Mouse (Mus musculus): ENCODE results near the gene Paxx. TPM values are rescaled to one million over a fixed set of nuclear protein-coding genes. Genes with fewer than 3 reads are reported as not detected.

Gene Paxx
- polyA plus RNA-seq, 2 experiments = 7.3 to 7.9 TPM

GRCm38 (mm10) chr2:25472550-25472949, 11.7 kb upstream of the Paxx start:
- H3K4me1 ChIP-seq (replicated peaks; ENCODE audit: control insufficient read depth in 2 of 2, insufficient read depth in 2 of 2, low read length in 1 of 2) = no peaks in the 10 kb centered on the region
- H3K27ac ChIP-seq = no peak overlapping the region
- H3K4me2 ChIP-seq (ENCODE audit: low read depth) = no peak overlapping the region
- 41% methylated on average over 2 of the region's 2 CpGs for WGBS (ENCODE audit: insufficient replicate concordance)
- ATAC-seq (ENCODE audit: insufficient read depth) (no peak), DNase-seq (ENCODE audit: low read depth in 3 of 3, low spot score in 3 of 3) (no peak)
- no peak overlapping the region for H3K4me3 ChIP-seq (ENCODE audit: insufficient read depth in 1 of 2, low read depth in 2 of 2, low read length in 2 of 2)
- no peaks in the 10 kb centered on the region for H3K9me3 ChIP-seq (ENCODE audit: control insufficient read depth, low read length)
- TF ChIP-seq EP300 (IDR thresholded peaks at IDR 0.05; ENCODE audit: low read depth) (no peak), CTCF (IDR thresholded peaks at IDR 0.05; ENCODE audit: low read depth) (no peak)
- H3K36me3 ChIP-seq (replicated peaks; ENCODE audit: control insufficient read depth, insufficient read depth, low read depth) = no peaks in the 10 kb centered on the region
- H3K27me3 ChIP-seq (ENCODE audit: control insufficient read depth, insufficient read depth, low read length) = no peaks in the 10 kb centered on the region
- H3K9ac ChIP-seq (replicated peaks) = no peak overlapping the region

- Histone ChIP-seq H3K9me3 (ENCODE audit: control insufficient read depth, low read length) (no peaks in the 10 kb centered on the region), H3K27me3 (ENCODE audit: control insufficient read depth, insufficient read depth, low read length) (no peaks in the 10 kb centered on the region), H3K4me1 (replicated peaks; ENCODE audit: control insufficient read depth in 2 of 2, insufficient read depth in 2 of 2, low read length in 1 of 2) (no peaks in the 10 kb centered on the region), H3K9ac (replicated peaks) (no peak within 1 kb of the TSS), H3K36me3 (replicated peaks; ENCODE audit: control insufficient read depth, insufficient read depth, low read depth) (no peaks in the 10 kb centered on the region), H3K27ac (no peak within 1 kb of the TSS), H3K4me2 (ENCODE audit: low read depth) (no peak within 1 kb of the TSS), H3K4me3 (ENCODE audit: insufficient read depth in 1 of 2, low read depth in 2 of 2, low read length in 2 of 2) (no peak within 1 kb of the TSS)
- ATAC-seq (ENCODE audit: insufficient read depth) (no peak), DNase-seq (ENCODE audit: low read depth in 3 of 3, low spot score in 3 of 3) (no peak)
- TF ChIP-seq CTCF (IDR thresholded peaks at IDR 0.05; ENCODE audit: low read depth) (no peak), EP300 (IDR thresholded peaks at IDR 0.05; ENCODE audit: low read depth) (no peak)
- 58% methylated on average over 6 of the region's 6 CpGs for WGBS (ENCODE audit: insufficient replicate concordance)
These were observed 9.1 kb upstream of the Paxx start, which contains the start of gene Ptgds for GRCm38 (mm10) chr2:25469969-25470368. Gene Ptgds (minus strand): TSS chr2:25470046.

- H3K4me3 ChIP-seq (ENCODE audit: insufficient read depth in 1 of 2, low read depth in 2 of 2, low read length in 2 of 2) = no peak overlapping the region
- WGBS (ENCODE audit: insufficient replicate concordance) = 73% methylated on average over 10 of the region's 10 CpGs
- no peak overlapping the region for H3K4me2 ChIP-seq (ENCODE audit: low read depth)
- H3K36me3 ChIP-seq (replicated peaks; ENCODE audit: control insufficient read depth, insufficient read depth, low read depth) = no peaks in the 10 kb centered on the region
- no peaks in the 10 kb centered on the region for H3K4me1 ChIP-seq (replicated peaks; ENCODE audit: control insufficient read depth in 2 of 2, insufficient read depth in 2 of 2, low read length in 1 of 2)
- H3K9ac ChIP-seq (replicated peaks) = no peak overlapping the region
- H3K9me3 ChIP-seq (ENCODE audit: control insufficient read depth, low read length) = no peaks in the 10 kb centered on the region
- H3K27me3 ChIP-seq (ENCODE audit: control insufficient read depth, insufficient read depth, low read length) = no peaks in the 10 kb centered on the region
- TF ChIP-seq CTCF (IDR thresholded peaks at IDR 0.05; ENCODE audit: low read depth) (no peak), EP300 (IDR thresholded peaks at IDR 0.05; ENCODE audit: low read depth) (no peak)
- ATAC-seq (ENCODE audit: insufficient read depth) = no peak
- no peak overlapping the region for H3K27ac ChIP-seq
- DNase-seq (ENCODE audit: low read depth in 3 of 3, low spot score in 3 of 3) = no peak
These were observed 8.3 kb upstream of the Paxx start for GRCm38 (mm10) chr2:25468962-25469915.

GRCm38 (mm10) chr2:25467606-25468303, 6.9 kb upstream of the Paxx start:
- 56% methylated on average over 14 of the region's 14 CpGs for WGBS (ENCODE audit: insufficient replicate concordance)

More at GRCm38 (mm10) chr2:25467606-25468303, 6.9 kb upstream of the Paxx start:
- Histone ChIP-seq H3K9ac (replicated peaks) (no peak overlapping the region), H3K4me2 (ENCODE audit: low read depth) (no peak overlapping the region), H3K4me3 (ENCODE audit: insufficient read depth in 1 of 2, low read depth in 2 of 2, low read length in 2 of 2) (no peak overlapping the region), H3K36me3 (replicated peaks; ENCODE audit: control insufficient read depth, insufficient read depth, low read depth) (no peaks in the 10 kb centered on the region), H3K27me3 (ENCODE audit: control insufficient read depth, insufficient read depth, low read length) (no peaks in the 10 kb centered on the region), H3K4me1 (replicated peaks; ENCODE audit: control insufficient read depth in 2 of 2, insufficient read depth in 2 of 2, low read length in 1 of 2) (no peaks in the 10 kb centered on the region), H3K9me3 (ENCODE audit: control insufficient read depth, low read length) (no peaks in the 10 kb centered on the region), H3K27ac (no peak overlapping the region)
- DNase-seq (ENCODE audit: low read depth in 3 of 3, low spot score in 3 of 3) (no peak), ATAC-seq (ENCODE audit: insufficient read depth) (no peak)
- TF ChIP-seq CTCF (IDR thresholded peaks at IDR 0.05; ENCODE audit: low read depth) = no peak
- TF ChIP-seq EP300 (IDR thresholded peaks at IDR 0.05; ENCODE audit: low read depth) = no peak

Measured in liver, embryonic 14.5 days (tissue).